Mouse (Mus musculus) lung, adult 2 months (tissue): Measurements from ENCODE around the gene Fmnl3.

ENCODE experiments used
- CTCF ChIP-seq: fragments of 200-500 bp; IDR thresholded peaks from 2 replicates; pipeline ENCODE4 v1.5.1; 2011; ENCODE audit warnings: mild to moderate bottlenecking, low read length, control low read depth; ENCODE audit not compliant: insufficient read depth
- POLR2A ChIP-seq: fragments of 200-500 bp; IDR thresholded peaks from 2 replicates; pipeline ENCODE4 v1.6.1; 2011; ENCODE audit warnings: low read depth, mild to moderate bottlenecking, control low read depth, low read length, borderline replicate concordance; ENCODE audit errors: extremely low read depth

DNA sequence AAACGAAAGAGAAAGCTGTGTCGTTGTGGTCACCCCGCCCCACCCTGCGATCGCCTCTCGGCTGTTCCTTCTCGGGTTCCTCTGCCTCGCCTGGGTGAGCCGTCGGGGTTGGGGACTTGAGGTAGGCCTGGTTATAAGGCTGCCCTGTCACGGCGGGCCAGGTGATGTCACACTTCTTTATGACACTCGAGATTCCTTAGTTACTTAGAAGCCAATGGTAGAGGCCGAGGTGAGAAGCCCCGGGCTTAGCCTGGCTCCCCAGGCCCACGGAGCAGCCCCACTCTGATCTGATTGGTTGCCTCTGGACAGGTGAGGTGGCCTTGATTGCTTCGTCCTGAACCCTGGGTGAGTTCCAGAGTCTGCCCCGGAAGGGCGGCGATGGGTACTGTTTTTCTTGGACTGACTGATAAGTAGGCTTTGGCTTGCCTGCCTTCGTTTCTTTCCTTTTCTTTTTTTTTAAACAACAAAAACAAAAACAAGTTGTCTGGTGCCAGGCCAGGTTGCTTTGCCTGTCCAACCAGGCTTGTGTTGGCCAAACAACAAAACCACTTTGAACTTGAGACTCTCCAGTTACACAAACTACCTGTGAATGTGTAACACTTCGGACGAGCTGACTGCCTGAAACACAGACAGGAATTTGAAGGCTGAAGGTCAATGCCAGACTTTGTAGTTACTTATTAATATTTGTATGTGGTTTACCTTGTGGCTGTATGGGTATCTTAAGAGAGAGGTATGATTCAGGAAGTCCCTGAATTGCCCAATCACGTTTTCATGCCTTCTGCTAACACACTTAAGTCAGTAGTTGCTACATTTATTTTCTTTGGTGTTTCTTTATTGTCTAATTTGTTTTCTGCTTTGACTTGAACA, 23.3 kb upstream of the Fmnl3 start:
- TF ChIP-seq POLR2A (0 out of 2 replicates have a peak, but pooled peaks have one; percentile 10), CTCF (no peak)
